Mouse (Mus musculus): ENCODE results near the gene Dnajc17. TPM values are rescaled to one million over a fixed set of nuclear protein-coding genes. Genes with fewer than 3 reads are reported as not detected.
A peak's percentile ranks its signal among the peaks of the same experiment; 100 is the strongest.

Dnajc17 gene
- polyA plus RNA-seq, 1 experiment, result 3.6 TPM

DNA sequence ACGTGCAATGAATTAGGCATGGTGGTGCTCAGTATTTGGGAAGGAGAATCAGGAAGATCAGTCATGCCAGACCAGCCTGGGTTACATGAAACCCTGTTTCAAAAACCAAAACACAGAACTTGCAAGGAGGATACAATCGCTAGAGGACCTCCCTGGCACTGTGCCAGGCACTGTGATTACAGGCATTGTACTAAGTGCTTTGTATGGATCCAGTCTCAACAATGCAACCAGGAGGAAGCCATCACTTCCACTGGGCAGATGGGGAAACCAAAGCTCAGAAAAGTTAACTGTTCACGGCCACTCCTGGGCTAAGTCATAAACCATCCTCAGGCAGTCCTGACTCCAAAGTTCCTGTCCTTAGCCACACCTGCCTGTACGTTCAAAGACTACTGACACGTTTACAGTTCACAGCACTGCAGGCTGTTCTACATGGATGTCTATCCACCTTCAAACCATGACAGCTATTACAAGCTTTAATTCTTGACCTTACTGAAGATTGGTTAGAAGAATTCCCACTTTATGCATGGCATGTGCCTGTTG is 5.6 kb downstream of the Dnajc17 start:
- peak; percentile 27 for DNase-seq (ENCODE audit: low read depth, low spot score)
- WGBS, result 20% methylated on average over 5 of the region's 5 CpGs

DNA sequence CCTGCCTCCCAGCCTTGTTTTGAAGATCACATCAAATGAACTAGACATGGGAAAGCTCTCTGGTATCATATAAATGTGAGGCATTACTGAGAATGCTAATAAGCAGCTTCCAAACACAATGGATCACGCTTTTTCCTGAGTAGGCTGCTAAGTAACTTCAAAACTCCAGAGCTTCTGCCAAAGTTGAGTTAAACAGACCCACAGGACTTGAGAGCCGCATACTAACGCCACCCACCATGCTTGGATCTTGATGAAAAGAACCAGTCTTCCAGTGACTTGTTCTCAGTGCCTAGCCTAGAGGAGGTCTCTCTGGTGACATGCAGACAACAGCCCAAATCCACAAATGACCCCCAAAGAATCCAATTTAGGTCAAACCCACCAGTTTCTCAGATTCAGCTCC is 9.7 kb downstream of the Dnajc17 start:
- DNase-seq (ENCODE audit: low read depth, low spot score), result no peak
- whole genome bisulfite sequencing, result 68% methylated on average over 3 of the region's 3 CpGs

DNA sequence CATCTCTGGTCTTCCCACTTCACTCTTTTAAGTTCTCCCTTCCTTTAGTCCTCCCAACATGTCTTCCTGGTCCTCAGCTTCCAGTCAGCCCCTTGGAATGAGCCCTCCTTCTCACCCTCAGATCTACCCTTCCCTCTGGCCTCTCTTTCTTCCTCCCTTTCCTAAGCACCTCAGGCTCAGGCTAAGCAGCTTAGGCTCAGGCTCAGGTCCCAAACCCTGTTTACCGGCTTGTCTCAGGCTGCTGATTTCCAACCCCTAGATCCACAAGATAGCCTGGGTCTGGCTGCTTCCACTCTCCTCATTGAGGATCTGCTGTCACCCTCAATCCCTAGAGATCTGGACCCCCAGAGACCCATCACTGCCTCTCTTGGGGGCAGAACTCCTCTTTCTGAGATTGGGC is 10.5 kb downstream of the Dnajc17 start:
- DNase-seq (ENCODE audit: low read depth, low spot score), result no peak

DNA sequence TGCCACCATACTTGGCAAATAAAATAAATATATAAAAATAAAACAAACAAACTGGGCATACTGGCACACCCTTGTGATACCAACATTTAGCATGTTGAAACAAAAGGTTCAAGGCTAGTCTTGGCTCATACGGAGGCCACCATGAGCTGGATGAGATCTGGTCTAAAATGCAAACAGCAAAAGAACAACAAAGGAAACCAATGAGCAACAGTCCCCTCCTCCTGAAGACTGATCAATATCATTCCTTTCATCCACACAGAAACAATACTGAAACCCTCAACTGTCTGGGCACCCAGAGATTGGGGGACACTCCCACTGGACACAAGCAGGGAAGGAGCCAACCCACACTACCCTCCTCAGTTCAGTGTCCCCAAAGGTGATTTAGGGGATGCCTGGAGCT is 11.1 kb downstream of the Dnajc17 start:
- DNase-seq (ENCODE audit: low read depth, low spot score), result no peak
- WGBS, result 41% methylated on average over 1 of the region's 1 CpGs

More for the DNA sequence above, 10.5 kb downstream of the Dnajc17 start:
- WGBS, result 71% methylated on average over 1 of the region's 1 CpGs

DNA sequence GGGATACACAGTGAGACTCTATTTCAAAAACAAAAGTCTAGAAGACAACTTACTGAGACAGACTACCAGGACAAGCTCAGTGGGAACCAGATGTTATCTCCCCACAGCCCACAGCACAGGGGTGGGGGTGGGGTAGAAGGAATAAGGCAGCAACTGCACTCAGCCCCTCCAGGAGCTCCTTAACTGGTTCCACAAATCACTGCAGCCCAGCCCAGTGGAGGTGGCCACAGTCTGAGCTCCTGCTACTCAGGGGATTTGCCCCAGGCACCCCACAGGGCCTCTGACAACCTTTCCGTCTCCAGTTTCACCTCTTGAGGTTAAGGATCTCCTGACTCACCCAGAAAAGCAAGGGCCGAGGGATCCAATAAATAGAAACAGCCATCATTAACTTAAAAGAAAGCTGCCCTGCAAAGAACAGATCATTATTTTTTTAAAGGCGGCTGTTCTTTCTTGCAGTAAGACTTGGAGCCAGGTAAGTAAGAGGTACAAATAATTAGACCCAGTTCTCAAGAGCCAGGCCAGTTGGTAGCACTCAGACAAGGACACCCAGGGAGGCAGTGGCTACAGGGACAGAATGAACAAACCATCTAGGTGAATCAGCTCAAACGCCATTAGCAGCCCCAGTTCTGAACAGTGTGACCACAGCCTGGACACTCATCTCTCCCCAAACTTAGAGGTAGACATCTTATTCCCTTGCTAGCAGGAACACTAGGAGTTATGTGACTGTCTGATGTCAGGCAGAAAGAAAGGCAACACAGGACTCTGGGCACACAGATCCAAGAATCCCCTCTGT is 12.1 kb downstream of the Dnajc17 start:
- WGBS, result 78% methylated on average over 4 of the region's 4 CpGs
- DNase-seq (ENCODE audit: low read depth, low spot score), result no peak

DNA sequence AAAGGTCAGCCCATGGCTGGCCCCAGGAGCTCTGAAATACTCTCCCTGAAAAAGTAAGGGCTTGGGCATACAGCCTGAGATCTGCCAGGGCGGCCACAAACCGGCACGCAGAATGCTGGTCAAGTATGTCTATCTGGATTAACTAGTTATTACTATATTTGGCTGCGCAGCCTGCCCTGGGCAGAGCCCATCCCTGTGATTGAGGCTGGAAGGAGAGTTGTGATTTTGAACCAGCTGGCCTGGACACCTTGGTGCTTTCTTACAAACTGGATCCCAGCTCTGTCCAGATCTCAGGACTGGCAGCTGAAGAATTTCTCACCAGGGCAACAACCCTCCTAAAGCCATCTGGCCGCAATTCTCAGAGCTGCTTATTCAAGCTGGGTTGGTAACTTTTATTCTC is 14.5 kb downstream of the Dnajc17 start:
- DNase-seq (ENCODE audit: low read depth, low spot score), result no peak
- 82% methylated on average over 5 of the region's 5 CpGs for WGBS

DNA sequence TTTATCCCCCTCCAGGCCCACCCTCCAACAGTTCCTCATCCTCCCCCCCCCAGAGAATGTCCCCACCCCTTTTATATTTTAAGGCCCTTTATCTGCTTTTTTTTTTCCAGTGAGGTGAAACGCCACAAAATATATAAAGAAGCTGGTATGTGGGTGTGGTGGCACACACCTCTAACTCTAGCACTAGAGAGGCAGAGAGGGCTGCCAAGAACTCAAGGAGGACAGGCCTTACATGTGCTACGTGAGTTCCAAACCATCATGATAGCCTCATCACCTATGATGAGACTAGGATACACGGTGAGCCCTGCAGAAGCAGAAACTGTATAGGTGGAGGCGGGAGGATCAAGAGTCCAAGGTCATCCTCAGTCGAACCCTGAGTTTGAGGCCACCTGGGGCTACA is 17.6 kb downstream of the Dnajc17 start:
- 51% methylated on average over 5 of the region's 5 CpGs for WGBS
- DNase-seq (ENCODE audit: low read depth, low spot score), result no peak

DNA sequence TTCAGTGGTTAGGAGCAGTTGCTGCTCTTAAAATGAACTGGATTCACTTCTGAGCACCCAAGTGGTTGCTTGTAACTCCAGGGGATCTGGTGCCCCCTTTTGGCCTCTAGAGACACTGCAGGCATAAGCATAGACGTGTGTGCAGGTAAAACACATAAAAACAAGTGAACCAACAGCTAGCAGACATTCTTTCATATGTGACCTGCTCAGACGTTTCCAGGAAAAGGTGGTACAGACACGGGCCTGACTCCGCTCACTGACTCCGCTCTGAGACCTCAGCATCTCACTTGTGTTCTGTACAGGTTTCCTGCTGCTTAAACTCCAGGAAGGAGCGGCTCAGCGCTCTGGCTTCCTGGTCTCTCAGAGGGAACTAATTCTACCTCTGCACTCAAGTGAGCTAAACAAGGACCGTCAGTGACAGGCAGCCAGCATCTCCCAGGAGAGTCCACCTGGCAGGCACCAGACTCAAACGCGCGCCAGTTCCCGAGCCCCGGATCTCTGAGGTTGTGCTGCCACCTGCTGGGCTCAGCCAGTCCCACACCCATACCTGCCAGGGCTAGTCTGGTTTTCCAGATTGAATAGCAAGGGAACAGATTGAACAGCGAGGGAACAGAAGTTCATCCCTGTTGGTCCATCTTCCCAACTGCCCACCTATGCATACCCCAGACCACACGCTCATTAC is 19.4 kb downstream of the Dnajc17 start:
- WGBS, result 7% methylated on average over 15 of the region's 15 CpGs
- no peak for DNase-seq (ENCODE audit: low read depth, low spot score)

DNA sequence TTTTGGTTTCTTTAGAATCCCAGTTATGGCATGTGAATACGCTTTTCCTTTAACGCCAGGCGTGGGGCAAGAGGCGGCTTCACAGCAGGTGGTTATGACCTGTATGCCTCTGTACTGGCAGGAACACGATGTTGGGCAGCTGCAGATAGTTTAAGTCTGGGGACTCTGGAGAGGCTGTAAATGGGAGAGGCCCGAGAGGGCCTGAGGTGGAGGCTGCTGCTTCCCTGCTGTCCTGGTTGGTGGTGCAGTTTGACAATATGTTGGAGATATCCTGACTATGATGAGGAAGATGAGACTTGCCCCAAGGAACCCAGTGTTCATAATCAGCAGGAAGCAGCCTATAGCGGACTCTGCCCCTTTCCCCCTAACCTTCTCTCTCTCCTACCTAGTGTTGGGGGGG is 25.7 kb downstream of the Dnajc17 start:
- 85% methylated on average over 7 of the region's 7 CpGs for WGBS
- no peak for DNase-seq (ENCODE audit: low read depth, low spot score)

DNA sequence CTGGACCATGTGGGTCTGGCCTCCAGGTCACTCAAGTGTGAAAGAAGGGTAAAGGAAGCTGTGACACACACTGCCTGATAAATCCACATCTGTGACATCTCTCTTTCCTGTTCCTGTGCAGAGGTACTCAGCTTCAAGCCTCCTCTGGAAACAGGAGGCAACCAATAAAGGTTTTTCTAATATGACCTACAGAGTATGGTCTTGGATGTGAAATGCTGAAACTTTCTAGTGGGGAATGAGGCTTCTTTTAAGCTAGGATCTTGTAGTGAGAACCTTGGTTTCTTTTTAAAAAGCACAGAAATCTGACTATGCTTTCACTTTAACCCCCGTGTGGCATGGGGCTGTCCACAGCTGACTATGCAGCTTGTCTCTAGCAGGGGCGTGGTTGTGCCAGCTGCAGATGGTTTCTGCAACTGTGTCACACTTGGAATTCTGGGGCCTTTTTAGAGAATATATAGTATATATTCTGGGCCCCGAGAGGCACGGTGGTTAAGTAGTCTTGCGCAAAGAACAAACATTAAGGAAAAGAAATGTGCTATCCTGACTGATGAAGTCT is 31.1 kb downstream of the Dnajc17 start:
- WGBS, result 58% methylated on average over 5 of the region's 5 CpGs
- no peak for DNase-seq (ENCODE audit: low read depth, low spot score)

DNA sequence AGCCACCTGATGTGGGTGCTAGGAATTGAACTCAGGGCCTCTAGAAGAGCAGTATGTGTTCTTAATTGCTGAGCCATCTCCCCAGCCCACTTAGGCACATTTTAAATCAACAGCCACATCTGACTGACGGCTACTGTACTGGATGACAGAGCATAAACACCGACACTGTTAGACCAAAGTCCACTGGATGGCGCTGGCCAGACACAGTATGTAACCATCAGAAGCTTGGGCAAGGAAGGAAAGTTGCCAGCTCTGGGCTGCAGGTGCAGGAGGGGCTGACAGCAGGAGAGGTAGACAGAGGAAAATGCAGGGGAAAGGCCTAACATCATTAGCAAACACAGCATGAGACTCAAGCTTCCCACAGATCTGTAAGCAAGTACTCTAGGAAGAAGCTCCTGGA is 31.8 kb downstream of the Dnajc17 start:
- DNase-seq (ENCODE audit: low read depth, low spot score), result no peak
- WGBS, result 32% methylated on average over 3 of the region's 3 CpGs

DNA sequence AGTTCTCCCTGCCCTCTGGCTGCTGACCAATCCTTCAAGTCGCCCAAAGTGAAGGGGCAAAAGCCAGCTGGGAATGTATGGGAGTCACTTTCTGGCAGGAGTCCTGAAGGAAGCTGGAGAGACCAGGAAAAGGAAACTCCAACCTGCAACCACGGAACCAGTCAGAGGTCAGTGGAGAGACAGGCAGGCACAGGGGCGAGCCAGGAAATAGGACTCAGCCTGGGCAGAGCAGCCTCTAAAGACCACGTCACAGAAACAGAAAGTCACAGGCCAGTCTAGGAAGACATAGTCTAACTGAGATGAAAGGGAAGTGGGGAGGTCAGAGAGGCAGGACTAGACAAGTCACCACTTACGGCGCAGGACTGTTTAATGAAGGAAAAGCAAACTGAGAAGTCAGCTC is 33.0 kb downstream of the Dnajc17 start:
- peak; percentile 39 for DNase-seq (ENCODE audit: low read depth, low spot score)
- WGBS, result 33% methylated on average over 6 of the region's 6 CpGs

DNA sequence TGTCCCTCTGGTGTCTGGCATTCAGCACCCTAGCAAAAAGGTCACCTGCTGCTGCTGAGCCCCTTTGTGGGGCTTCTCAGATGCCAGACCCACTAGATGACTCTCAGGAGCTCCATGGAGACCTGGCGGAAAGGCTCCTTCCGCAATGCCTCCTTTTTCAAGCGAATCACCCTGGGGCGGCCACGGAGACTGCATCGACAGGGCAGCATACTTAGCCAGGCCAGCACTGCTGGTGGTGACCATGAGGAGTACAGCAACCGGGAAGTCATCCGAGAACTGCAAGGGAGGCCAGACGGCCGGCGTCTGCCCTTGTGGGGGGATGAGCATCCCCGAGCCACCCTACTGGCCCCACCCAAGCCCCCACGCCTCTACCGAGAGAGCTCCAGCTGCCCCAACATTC is 33.7 kb downstream of the Dnajc17 start:
- no peak for DNase-seq (ENCODE audit: low read depth, low spot score)
- WGBS, result 87% methylated on average over 14 of the region's 14 CpGs

DNA sequence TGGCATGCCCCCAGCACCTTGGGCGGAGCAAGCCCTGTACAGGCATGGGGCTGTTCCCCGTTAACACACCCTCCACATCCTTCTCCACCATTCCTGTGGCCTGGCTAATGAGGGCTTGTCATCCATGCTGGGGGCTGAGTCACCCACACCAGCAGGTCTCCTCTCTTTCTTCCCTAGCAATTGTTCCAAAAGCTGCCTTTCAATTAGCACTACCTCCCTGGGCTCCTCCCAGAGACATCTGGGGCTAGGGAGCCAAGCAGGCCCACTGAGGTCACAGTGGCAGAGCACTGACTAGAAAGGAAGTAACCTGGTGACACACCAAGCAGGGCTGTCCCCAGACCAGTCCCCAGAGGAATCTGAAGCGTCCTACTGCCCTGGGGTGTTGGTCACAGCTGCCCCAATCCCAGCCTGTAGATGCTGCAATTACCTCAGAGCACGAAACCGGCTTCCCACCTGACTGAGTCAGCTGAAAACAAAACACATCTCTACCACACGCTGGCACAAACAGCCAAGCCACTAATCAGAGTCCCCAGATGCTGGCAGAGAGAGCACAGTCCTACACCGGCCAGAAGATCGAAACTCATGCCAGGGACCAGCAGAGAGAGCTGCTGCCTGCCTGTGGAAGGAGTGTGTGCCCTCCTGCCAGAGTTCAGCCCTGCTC is 34.5 kb downstream of the Dnajc17 start, which contains the start of gene Gm14137:
Gm14137 (plus strand) TSS at position 519 of the 661 bp plus-strand sequence.
- WGBS, result 55% methylated on average over 8 of the region's 8 CpGs
- DNase-seq (ENCODE audit: low read depth, low spot score), result no peak

DNA sequence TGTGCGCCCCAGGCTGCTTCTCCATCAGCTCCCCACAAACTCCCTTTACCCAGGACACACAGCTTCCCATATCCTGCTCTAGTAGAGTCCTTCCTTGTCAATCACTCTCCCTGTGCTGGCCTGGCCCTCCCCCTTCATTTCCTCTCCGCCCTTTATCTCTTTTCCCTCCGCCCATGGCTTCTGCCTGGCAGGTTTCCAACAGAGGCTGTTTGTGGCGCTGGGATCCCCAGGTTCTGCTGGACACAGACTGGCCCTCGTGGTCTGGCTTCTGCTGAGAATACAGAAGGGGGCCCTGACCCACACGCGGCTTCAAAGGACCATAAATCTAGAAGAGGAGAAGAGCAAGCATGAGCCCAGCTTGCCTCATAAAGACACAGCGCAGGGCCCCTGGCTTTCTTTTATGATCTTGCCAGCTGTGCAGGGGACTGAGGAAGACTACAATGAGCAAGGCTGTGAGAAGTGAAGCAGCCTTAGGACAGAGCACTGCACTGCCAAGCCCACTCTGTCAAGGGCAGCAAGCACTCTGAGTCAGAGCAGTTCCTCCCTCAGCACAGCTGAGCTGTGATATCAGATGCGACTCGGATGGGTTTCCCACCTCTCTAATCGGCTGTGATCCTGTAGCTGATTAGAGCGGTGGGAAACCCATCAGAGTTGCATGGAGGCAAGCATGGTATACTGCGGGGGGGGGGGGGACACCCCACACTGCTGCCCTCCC is 35.6 kb downstream of the Dnajc17 start:
- WGBS, result 16% methylated on average over 13 of the region's 13 CpGs
- peak; percentile 38 for DNase-seq (ENCODE audit: low read depth, low spot score)

DNA sequence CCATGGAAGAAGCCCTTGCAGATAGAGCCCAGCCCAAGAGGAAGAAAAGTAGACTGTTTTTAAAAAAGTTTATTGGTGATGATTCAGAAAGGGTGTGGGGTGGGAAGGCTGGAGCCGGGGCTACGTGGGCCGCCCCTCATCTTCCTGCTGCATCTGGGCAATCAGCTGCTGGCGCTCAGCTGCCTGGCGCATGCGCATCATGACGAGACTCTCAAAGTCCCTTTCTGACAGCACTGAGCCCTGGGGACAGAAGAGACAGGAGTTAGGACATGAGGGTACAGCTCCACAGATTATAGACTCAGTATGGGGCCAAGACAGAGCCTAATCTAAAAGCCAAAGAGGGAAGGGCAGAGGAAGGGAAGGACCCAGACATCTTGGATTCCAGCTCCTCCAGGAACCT is 36.1 kb downstream of the Dnajc17 start:
- DNase-seq (ENCODE audit: low read depth, low spot score), result no peak
- WGBS, result 70% methylated on average over 7 of the region's 7 CpGs

DNA sequence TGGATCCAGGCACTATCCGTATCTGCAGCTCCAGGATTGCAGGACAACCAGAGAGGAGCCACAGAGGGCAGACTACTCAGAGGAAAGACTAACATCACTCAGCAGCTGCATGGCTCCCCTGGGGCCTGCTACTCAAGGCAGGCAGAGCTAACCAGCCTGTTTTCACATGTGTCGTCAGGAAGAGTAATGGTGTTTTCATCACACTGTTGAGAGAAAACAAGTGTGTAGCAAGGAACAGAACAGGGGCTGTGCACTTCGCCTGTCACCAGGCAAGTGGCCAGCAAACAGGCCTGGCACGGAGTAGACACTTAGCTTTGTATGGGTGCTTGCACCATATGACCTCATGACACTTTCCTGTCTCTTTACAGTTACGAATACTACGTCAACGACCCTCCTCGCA is 37.0 kb downstream of the Dnajc17 start:
- 81% methylated on average over 8 of the region's 8 CpGs for WGBS

DNA sequence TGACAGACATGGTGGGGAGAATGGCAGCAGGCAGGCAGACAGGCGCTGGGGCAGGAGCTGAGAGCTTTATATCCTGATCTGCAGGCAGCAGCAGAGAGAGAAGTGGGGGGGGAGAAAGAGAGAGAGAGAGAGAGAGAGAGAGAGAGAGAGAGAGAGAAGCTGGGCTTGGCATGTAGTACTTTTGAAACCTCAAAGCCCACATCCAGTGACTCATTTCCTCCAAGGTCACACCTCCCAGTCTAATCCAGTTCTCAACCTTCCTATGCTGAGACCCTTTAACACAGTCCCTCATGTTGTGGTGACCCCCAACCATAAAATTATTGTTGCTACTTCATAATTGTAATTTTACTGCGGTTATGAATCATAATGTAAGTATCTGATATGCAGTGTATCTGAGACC is 38.3 kb downstream of the Dnajc17 start:
- WGBS, result 86% methylated on average over 2 of the region's 2 CpGs
- no peak for DNase-seq (ENCODE audit: low read depth, low spot score)

More for the DNA sequence above, 37.0 kb downstream of the Dnajc17 start:
- no peak for DNase-seq (ENCODE audit: low read depth, low spot score)

DNA sequence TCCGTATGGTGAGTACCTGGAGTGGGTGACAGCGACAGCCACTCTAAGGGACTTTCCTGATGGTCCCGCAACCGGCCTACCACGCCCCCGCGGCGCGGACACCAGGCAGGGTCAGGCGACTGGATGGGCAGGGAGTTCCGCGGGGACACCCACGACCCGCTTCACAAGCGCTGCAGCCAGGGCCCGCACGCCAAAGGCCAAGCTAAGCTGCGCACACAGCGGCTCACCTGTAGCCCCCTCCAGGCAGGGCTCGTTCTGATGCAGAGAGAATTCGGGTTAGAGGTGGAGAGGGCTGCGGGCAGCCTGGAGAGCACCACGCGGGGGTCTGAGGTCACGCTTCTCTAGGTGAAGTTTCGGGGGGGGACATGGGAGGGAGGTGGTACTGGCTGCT is 40.7 kb downstream of the Dnajc17 start:
- WGBS, result 2% methylated on average over 26 of the region's 26 CpGs
- DNase-seq (ENCODE audit: low read depth, low spot score), result no peak
